Comparison of ENCODE assay signal across 12 mouse cellular contexts in genomic region chr19:3702460-3702859, GRCm38 (mm10).
"Had no signal": no experiment of that assay in that cellular context is flagged by ENCODE, and none has a peak within 500 bp of the region (broad histone marks: within the 10 kb centered on the region; RNA-seq: fewer than 3 reads in every experiment).

No protein-coding gene starts in this region.

- DNase-seq: left cerebral cortex, postnatal 4 days; liver; liver, embryonic 13.5 days; liver, postnatal 0 days; lung, adult 18-20 months; lung, adult 2 months; lung, embryonic 14.5 days; lung, postnatal 10 days; lung, postnatal 14 days; lung, postnatal 36 days; lung, postnatal 4 days; midbrain, embryonic 14.5 days had no signal
